Mouse (Mus musculus): Measurements from ENCODE around the gene Znhit2. TPM values are rescaled to one million over a fixed set of nuclear protein-coding genes. Genes with fewer than 3 reads are reported as not detected.

The Znhit2 gene
- 30.1 TPM for polyA plus RNA-seq (2015; fragmentation: Illumina TruSeq; extraction: RNeasy Lipid Tissue Mini Kit (QIAGEN cat#74804); ENCODE audit: low read depth, low replicate concordance)

GRCm38 (mm10) chr19:6061021-6061533, at the start of gene Znhit2:
Gene Znhit2, plus strand, starts transcription at chr19:6061192.

GRCm38 (mm10) chr19:6015511-6016315, 45.3 kb upstream of the Znhit2 start, which contains the start of gene Capn1:
Gene Capn1, minus strand, starts transcription at chr19:6015897.

GRCm38 (mm10) chr19:6046294-6047153, 14.5 kb upstream of the Znhit2 start, which contains the start of gene Syvn1:
Gene Syvn1, plus strand, starts transcription at chr19:6046576.

GRCm38 (mm10) chr19:6057313-6058096, 3.5 kb upstream of the Znhit2 start, which contains the start of the genes Mrpl49 and Fau:
Gene Mrpl49, minus strand, starts transcription at chr19:6057785.
Gene Fau, plus strand, starts transcription at chr19:6057844.

GRCm38 (mm10) chr19:6067724-6068415, 6.9 kb downstream of the Znhit2 start, which contains the start of gene Tm7sf2:
Gene Tm7sf2, minus strand, starts transcription at chr19:6068373.

GRCm38 (mm10) chr19:6076564-6077393, 15.8 kb downstream of the Znhit2 start, which contains the start of gene Vps51:
Gene Vps51, minus strand, starts transcription at chr19:6077231.

GRCm38 (mm10) chr19:6079983-6080480, 19.0 kb downstream of the Znhit2 start, which contains the start of gene Tmem262:
Gene Tmem262, plus strand, starts transcription at chr19:6080033.

GRCm38 (mm10) chr19:6082156-6082555, 21.2 kb downstream of the Znhit2 start, which contains the start of gene Gm28374:
Gene Gm28374, minus strand, starts transcription at chr19:6082256.

GRCm38 (mm10) chr19:6084478-6085248, 23.7 kb downstream of the Znhit2 start, which contains the start of the genes Zfpl1 and Cdca5:
Gene Zfpl1, minus strand, starts transcription at chr19:6084956.
Gene Cdca5, plus strand, starts transcription at chr19:6084983.

GRCm38 (mm10) chr19:6094119-6094518, 33.1 kb downstream of the Znhit2 start, which contains the start of gene AC131692.1:
Gene AC131692.1, plus strand, starts transcription at chr19:6094419.

GRCm38 (mm10) chr19:6105586-6105985, 44.6 kb downstream of the Znhit2 start, which contains the start of gene Naaladl1:
Gene Naaladl1, plus strand, starts transcription at chr19:6105782.

Other genes with a start within 250 kb of the Znhit2 start
- 14.4 TPM for gene Frmd8, start 185.9 kb upstream of the Znhit2 start, polyA plus RNA-seq (2015; fragmentation: Illumina TruSeq; extraction: RNeasy Lipid Tissue Mini Kit (QIAGEN cat#74804); ENCODE audit: low read depth, low replicate concordance)
- 5.1 TPM for gene Slc25a45, start 183.4 kb upstream of the Znhit2 start, polyA plus RNA-seq (2015; fragmentation: Illumina TruSeq; extraction: RNeasy Lipid Tissue Mini Kit (QIAGEN cat#74804); ENCODE audit: low read depth, low replicate concordance)
- 3.6 TPM for gene Tigd3, start 167.0 kb upstream of the Znhit2 start, polyA plus RNA-seq (2015; fragmentation: Illumina TruSeq; extraction: RNeasy Lipid Tissue Mini Kit (QIAGEN cat#74804); ENCODE audit: low read depth, low replicate concordance)
- gene Dpf2, start 148.2 kb upstream of the Znhit2 start, polyA plus RNA-seq (2015; fragmentation: Illumina TruSeq; extraction: RNeasy Lipid Tissue Mini Kit (QIAGEN cat#74804); ENCODE audit: low read depth, low replicate concordance) = 58.0 TPM
- gene Cdc42ep2, start 136.4 kb upstream of the Znhit2 start, polyA plus RNA-seq (2015; fragmentation: Illumina TruSeq; extraction: RNeasy Lipid Tissue Mini Kit (QIAGEN cat#74804); ENCODE audit: low read depth, low replicate concordance) = 9.0 TPM
- 7.5 TPM for gene Pola2, start 97.0 kb upstream of the Znhit2 start, polyA plus RNA-seq (2015; fragmentation: Illumina TruSeq; extraction: RNeasy Lipid Tissue Mini Kit (QIAGEN cat#74804); ENCODE audit: low read depth, low replicate concordance)
- gene Slc22a20, start 75.0 kb upstream of the Znhit2 start, polyA plus RNA-seq (2015; fragmentation: Illumina TruSeq; extraction: RNeasy Lipid Tissue Mini Kit (QIAGEN cat#74804); ENCODE audit: low read depth, low replicate concordance) = not detected
- 17.9 TPM for gene Capn1, start 45.3 kb upstream of the Znhit2 start, polyA plus RNA-seq (2015; fragmentation: Illumina TruSeq; extraction: RNeasy Lipid Tissue Mini Kit (QIAGEN cat#74804); ENCODE audit: low read depth, low replicate concordance)
- 33.6 TPM for gene Syvn1, start 14.6 kb upstream of the Znhit2 start, polyA plus RNA-seq (2015; fragmentation: Illumina TruSeq; extraction: RNeasy Lipid Tissue Mini Kit (QIAGEN cat#74804); ENCODE audit: low read depth, low replicate concordance)
- 61.3 TPM for gene Mrpl49, start 3.4 kb upstream of the Znhit2 start, polyA plus RNA-seq (2015; fragmentation: Illumina TruSeq; extraction: RNeasy Lipid Tissue Mini Kit (QIAGEN cat#74804); ENCODE audit: low read depth, low replicate concordance)
- 1,093 TPM for gene Fau, start 3.3 kb upstream of the Znhit2 start, polyA plus RNA-seq (2015; fragmentation: Illumina TruSeq; extraction: RNeasy Lipid Tissue Mini Kit (QIAGEN cat#74804); ENCODE audit: low read depth, low replicate concordance)
- 37.3 TPM for gene Tm7sf2, start 7.2 kb downstream of the Znhit2 start, polyA plus RNA-seq (2015; fragmentation: Illumina TruSeq; extraction: RNeasy Lipid Tissue Mini Kit (QIAGEN cat#74804); ENCODE audit: low read depth, low replicate concordance)
- 58.5 TPM for gene Vps51, start 16.0 kb downstream of the Znhit2 start, polyA plus RNA-seq (2015; fragmentation: Illumina TruSeq; extraction: RNeasy Lipid Tissue Mini Kit (QIAGEN cat#74804); ENCODE audit: low read depth, low replicate concordance)
- not detected for gene Tmem262, start 18.8 kb downstream of the Znhit2 start, polyA plus RNA-seq (2015; fragmentation: Illumina TruSeq; extraction: RNeasy Lipid Tissue Mini Kit (QIAGEN cat#74804); ENCODE audit: low read depth, low replicate concordance)
- not detected for gene Gm28374, start 21.1 kb downstream of the Znhit2 start, polyA plus RNA-seq (2015; fragmentation: Illumina TruSeq; extraction: RNeasy Lipid Tissue Mini Kit (QIAGEN cat#74804); ENCODE audit: low read depth, low replicate concordance)
- 47.7 TPM for gene Zfpl1, start 23.8 kb downstream of the Znhit2 start, polyA plus RNA-seq (2015; fragmentation: Illumina TruSeq; extraction: RNeasy Lipid Tissue Mini Kit (QIAGEN cat#74804); ENCODE audit: low read depth, low replicate concordance)
- gene Cdca5, start 23.8 kb downstream of the Znhit2 start, polyA plus RNA-seq (2015; fragmentation: Illumina TruSeq; extraction: RNeasy Lipid Tissue Mini Kit (QIAGEN cat#74804); ENCODE audit: low read depth, low replicate concordance) = 0.42 TPM
- gene AC131692.1, start 33.2 kb downstream of the Znhit2 start, polyA plus RNA-seq (2015; fragmentation: Illumina TruSeq; extraction: RNeasy Lipid Tissue Mini Kit (QIAGEN cat#74804); ENCODE audit: low read depth, low replicate concordance) = not detected
- not detected for gene Naaladl1, start 44.6 kb downstream of the Znhit2 start, polyA plus RNA-seq (2015; fragmentation: Illumina TruSeq; extraction: RNeasy Lipid Tissue Mini Kit (QIAGEN cat#74804); ENCODE audit: low read depth, low replicate concordance)
- gene Sac3d1, start 57.5 kb downstream of the Znhit2 start, polyA plus RNA-seq (2015; fragmentation: Illumina TruSeq; extraction: RNeasy Lipid Tissue Mini Kit (QIAGEN cat#74804); ENCODE audit: low read depth, low replicate concordance) = 16.8 TPM
- 39.0 TPM for gene Snx15, start 67.1 kb downstream of the Znhit2 start, polyA plus RNA-seq (2015; fragmentation: Illumina TruSeq; extraction: RNeasy Lipid Tissue Mini Kit (QIAGEN cat#74804); ENCODE audit: low read depth, low replicate concordance)
- gene Batf2, start 79.8 kb downstream of the Znhit2 start, polyA plus RNA-seq (2015; fragmentation: Illumina TruSeq; extraction: RNeasy Lipid Tissue Mini Kit (QIAGEN cat#74804); ENCODE audit: low read depth, low replicate concordance) = not detected
- gene Arl2, start 80.4 kb downstream of the Znhit2 start, polyA plus RNA-seq (2015; fragmentation: Illumina TruSeq; extraction: RNeasy Lipid Tissue Mini Kit (QIAGEN cat#74804); ENCODE audit: low read depth, low replicate concordance) = 91.3 TPM
- gene Majin, start 123.2 kb downstream of the Znhit2 start, polyA plus RNA-seq (2015; fragmentation: Illumina TruSeq; extraction: RNeasy Lipid Tissue Mini Kit (QIAGEN cat#74804); ENCODE audit: low read depth, low replicate concordance) = not detected
- not detected for gene Gpha2, start 165.2 kb downstream of the Znhit2 start, polyA plus RNA-seq (2015; fragmentation: Illumina TruSeq; extraction: RNeasy Lipid Tissue Mini Kit (QIAGEN cat#74804); ENCODE audit: low read depth, low replicate concordance)
- 120 TPM for gene Ppp2r5b, start 174.7 kb downstream of the Znhit2 start, polyA plus RNA-seq (2015; fragmentation: Illumina TruSeq; extraction: RNeasy Lipid Tissue Mini Kit (QIAGEN cat#74804); ENCODE audit: low read depth, low replicate concordance)
- 18.9 TPM for gene Atg2a, start 180.5 kb downstream of the Znhit2 start, polyA plus RNA-seq (2015; fragmentation: Illumina TruSeq; extraction: RNeasy Lipid Tissue Mini Kit (QIAGEN cat#74804); ENCODE audit: low read depth, low replicate concordance)
- 27.8 TPM for gene Ehd1, start 215.5 kb downstream of the Znhit2 start, polyA plus RNA-seq (2015; fragmentation: Illumina TruSeq; extraction: RNeasy Lipid Tissue Mini Kit (QIAGEN cat#74804); ENCODE audit: low read depth, low replicate concordance)
- gene Cdc42bpg, start 245.3 kb downstream of the Znhit2 start, polyA plus RNA-seq (2015; fragmentation: Illumina TruSeq; extraction: RNeasy Lipid Tissue Mini Kit (QIAGEN cat#74804); ENCODE audit: low read depth, low replicate concordance) = 2.4 TPM

Data from brain, adult 10 weeks (tissue).